Mouse (Mus musculus) heart, adult 2 months (tissue): ENCODE measurements around the gene Cdc42. TPM values are rescaled to one million over a fixed set of nuclear protein-coding genes. Genes with fewer than 3 reads are reported as not detected.

Source experiments
- DNase-seq, 2 experiments: peaks; one replicate each; pipeline ENCODE4 v3.0.0; 2021
- H3K27ac ChIP-seq: fragments of 200-600 bp; 2 replicates; pipeline ENCODE4 v1.8.1; 2022
- H3K27me3 ChIP-seq: fragments of 200-500 bp; 2 replicates; pipeline ENCODE4 v1.6.1; 2012; ENCODE audit warnings: mild to moderate bottlenecking, low read length, inconsistent platforms, mixed read lengths; ENCODE audit not compliant: control insufficient read depth, insufficient read depth
- H3K36me3 ChIP-seq: fragments of 200-500 bp; 2 replicates; pipeline ENCODE4 v1.6.1; 2012; ENCODE audit warnings: low read length, inconsistent platforms; ENCODE audit not compliant: control insufficient read depth, insufficient read depth
- H3K4me1 ChIP-seq: fragments of 200-500 bp; 2 replicates; pipeline ENCODE4 v1.6.1; 2011; ENCODE audit warnings: low read length; ENCODE audit not compliant: control insufficient read depth, insufficient read depth
- H3K4me3 ChIP-seq: fragments of 200-600 bp; 2 replicates; pipeline ENCODE4 v1.8.1; 2022
- H3K79me2 ChIP-seq: fragments of 200-500 bp; replicated peaks from 2 replicates; pipeline ENCODE4 v1.6.1; 2012; ENCODE audit warnings: mild to moderate bottlenecking, inconsistent platforms, low read length, moderate library complexity, mixed read lengths; ENCODE audit not compliant: control insufficient read depth, insufficient read depth
- H3K9ac ChIP-seq: fragments of 200-500 bp; 2 replicates; pipeline ENCODE4 v1.6.1; 2012; ENCODE audit warnings: low read depth, mild to moderate bottlenecking, control low read depth, inconsistent platforms, low read length, mixed read lengths
- CTCF ChIP-seq: fragments of 200-600 bp; IDR thresholded peaks from 2 replicates; pipeline ENCODE4 v1.8.1; 2022; ENCODE audit warnings: antibody characterized with exemption, mild to moderate bottlenecking, moderate library complexity
- EP300 ChIP-seq: fragments of 200-500 bp; IDR thresholded peaks from 2 replicates; pipeline ENCODE4 v1.6.1; 2011; ENCODE audit warnings: low read depth, low read length, control low read depth; ENCODE audit not compliant: insufficient read depth
- POLR2A ChIP-seq: fragments of 200-500 bp; IDR thresholded peaks from 2 replicates; pipeline ENCODE4 v1.6.1; 2011; ENCODE audit warnings: mild to moderate bottlenecking, low read depth, low read length, control low read depth; ENCODE audit not compliant: insufficient read depth
- WGBS: fragments of 180-500 bp; shearing (Covaris S2); methylation state at CpG from one replicate; pipeline ENCODE4 v1.1.7; 2018; 5-methylcytosine and 5-hydroxymethylcytosine counted together
- intact Hi-C: fragments of 180-260 bp; cut with DNase I; formaldehyde crosslinking; loops from one replicate; pipeline ENCODE4 v1.15.1; 2025
- polyA plus RNA-seq: library from polyadenylated mRNA; depleted of rRNA; stranded (reverse); fragments of >200 nt; gene quantifications from 2 replicates; pipeline ENCODE4 v1.2.3, GENCODE M21; 2012
- total RNA-seq, 2 experiments: library from RNA; stranded (reverse); gene quantifications; 2 replicates each; pipeline ENCODE4 v1.2.3; 2021

The Cdc42 gene
- total and polyA plus RNA-seq, 3 experiments: 68.4 to 137 (median 136) TPM

DNA sequence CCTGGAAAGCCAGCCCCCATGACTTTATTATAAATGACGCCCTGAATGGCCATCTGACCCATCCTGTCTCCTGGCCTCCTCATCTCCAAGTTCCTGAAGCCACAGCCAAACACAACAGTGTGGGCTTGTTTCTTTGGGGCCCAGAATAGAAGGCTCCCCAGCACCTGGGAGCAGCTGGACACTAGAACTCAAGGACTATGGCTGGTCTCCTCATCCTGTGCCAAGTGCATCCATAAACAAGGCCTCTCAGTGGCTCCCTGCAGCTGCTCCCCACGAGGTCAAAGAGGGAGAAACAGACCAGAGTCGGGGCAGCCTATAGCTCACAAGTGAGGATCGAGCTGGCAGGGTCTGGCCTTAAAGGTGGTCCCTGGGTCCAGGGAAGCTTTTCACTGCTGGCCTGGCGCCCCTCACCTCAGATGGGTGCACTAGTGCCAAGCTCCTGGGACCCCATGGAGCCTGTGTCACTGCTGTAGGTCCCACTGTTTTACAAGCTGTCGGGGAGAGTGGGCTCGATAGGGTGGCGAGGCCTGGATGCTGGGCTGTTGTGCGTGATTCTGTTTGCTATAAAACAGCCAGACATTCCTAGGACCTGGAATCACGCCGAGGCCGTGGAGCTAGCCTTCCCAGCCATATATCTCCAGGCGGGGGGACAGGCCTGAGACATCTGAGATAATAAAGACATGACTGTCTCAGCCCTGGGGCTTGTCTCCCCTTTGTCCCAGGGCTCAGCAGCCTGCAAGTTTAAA, 51.5 kb downstream of the Cdc42 start:
- Histone ChIP-seq H3K4me1 (no peaks in the 10 kb centered on the region), H3K79me2 (no peaks in the 10 kb centered on the region), H3K27ac (no peak overlapping the region), H3K36me3 (no peaks in the 10 kb centered on the region), H3K4me3 (no peak overlapping the region), H3K9ac (no peak overlapping the region), H3K27me3 (no peaks in the 10 kb centered on the region)
- no peak for DNase-seq
- intact Hi-C loops: no loop called here
- WGBS: 59% methylated on average over 13 of the region's 13 CpGs
- TF ChIP-seq POLR2A (no peak), CTCF (no peak), EP300 (no peak)

DNA sequence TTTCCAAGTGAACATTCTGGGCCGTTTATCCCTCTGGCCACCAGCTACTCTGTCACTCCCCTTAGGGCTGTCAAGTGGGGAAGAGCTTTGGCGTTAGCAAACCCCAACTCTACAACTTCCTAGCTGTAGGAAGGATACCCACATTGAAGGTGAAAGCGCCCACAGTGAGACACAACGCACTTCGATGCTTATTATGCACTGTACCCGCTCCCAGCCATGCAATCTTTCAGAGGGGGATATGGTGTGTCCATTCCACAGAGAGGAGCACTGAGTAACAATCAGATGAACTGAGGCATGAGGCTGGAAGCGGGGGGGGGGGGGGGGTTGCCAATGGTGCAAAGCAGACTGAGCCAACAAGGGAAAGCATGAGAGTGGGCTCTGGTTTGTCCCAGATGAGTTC, 52.5 kb downstream of the Cdc42 start:
- intact Hi-C loops: no loop called here
- H3K27me3 ChIP-seq: no peaks in the 10 kb centered on the region
- DNase-seq: no peak
- H3K79me2 ChIP-seq: no peaks in the 10 kb centered on the region
- H3K4me3 ChIP-seq: no peak overlapping the region
- WGBS: 88% methylated on average over 7 of the region's 7 CpGs
- no peak for TF ChIP-seq POLR2A
- no peaks in the 10 kb centered on the region for H3K36me3 ChIP-seq
- H3K27ac ChIP-seq: no peak overlapping the region
- H3K9ac ChIP-seq: no peak overlapping the region
- H3K4me1 ChIP-seq: no peaks in the 10 kb centered on the region

DNA sequence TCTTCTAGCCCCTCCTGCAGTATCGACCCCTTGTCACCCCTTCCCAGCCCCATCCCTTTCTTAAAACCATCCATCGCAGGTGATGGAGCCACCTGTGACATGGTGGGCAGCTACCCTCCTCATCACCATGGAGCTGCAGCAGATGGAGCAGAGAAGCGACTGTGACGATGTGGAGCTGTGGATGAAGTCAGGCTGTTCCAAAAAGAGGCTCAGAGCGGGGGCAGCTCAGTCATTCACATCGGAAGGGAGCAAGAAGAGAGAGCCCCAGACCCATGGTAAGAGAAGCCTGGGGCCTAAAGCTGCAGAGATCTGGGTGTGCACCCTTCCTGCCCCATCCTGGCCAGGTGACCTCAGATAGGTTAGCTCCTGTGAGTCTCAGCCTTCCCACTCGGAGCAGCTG, 53.4 kb downstream of the Cdc42 start:
- no peaks in the 10 kb centered on the region for H3K36me3 ChIP-seq
- no peaks in the 10 kb centered on the region for H3K4me1 ChIP-seq
- H3K27me3 ChIP-seq: no peaks in the 10 kb centered on the region
- 90% methylated on average over 7 of the region's 7 CpGs for WGBS
- H3K4me3 ChIP-seq: no peak overlapping the region
- H3K79me2 ChIP-seq: no peaks in the 10 kb centered on the region
- no peak overlapping the region for H3K27ac ChIP-seq
- TF ChIP-seq POLR2A (no peak), CTCF (no peak), EP300 (no peak)
- no peak overlapping the region for H3K9ac ChIP-seq
- intact Hi-C loops: no loop called here
- no peak for DNase-seq

DNA sequence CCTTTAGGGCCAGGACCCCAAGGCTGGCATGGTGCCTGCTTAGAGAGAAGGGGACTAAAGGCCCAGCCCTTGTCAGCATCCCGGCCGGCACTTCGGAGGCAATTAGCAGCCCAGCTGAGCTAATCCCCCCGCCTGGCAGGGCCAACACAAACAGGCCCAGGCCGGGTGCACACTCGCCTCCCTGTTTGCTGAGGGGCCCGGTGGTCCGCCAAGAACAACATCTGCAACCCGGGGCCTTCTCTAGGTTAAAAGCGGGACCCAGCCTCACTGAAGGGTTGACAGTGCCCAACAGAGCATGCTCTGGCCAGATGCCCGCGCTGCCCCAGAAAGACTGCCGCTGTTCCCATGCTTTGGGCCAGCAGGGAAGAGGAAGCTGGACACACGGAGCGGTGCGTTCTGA, 55.9 kb downstream of the Cdc42 start:
- Histone ChIP-seq H3K4me3 (no peak overlapping the region), H3K79me2 (no peaks in the 10 kb centered on the region), H3K36me3 (no peaks in the 10 kb centered on the region), H3K9ac (no peak overlapping the region), H3K27ac (no peak overlapping the region), H3K27me3 (no peaks in the 10 kb centered on the region), H3K4me1 (0 out of 2 replicates have a peak, but pooled peaks cover 2% of the 10 kb centered on the region)
- intact Hi-C loops: no loop called here
- no peak for TF ChIP-seq POLR2A
- TF ChIP-seq CTCF: no peak
- no peak for TF ChIP-seq EP300
- WGBS: 52% methylated on average over 16 of the region's 16 CpGs
- no peak for DNase-seq

DNA sequence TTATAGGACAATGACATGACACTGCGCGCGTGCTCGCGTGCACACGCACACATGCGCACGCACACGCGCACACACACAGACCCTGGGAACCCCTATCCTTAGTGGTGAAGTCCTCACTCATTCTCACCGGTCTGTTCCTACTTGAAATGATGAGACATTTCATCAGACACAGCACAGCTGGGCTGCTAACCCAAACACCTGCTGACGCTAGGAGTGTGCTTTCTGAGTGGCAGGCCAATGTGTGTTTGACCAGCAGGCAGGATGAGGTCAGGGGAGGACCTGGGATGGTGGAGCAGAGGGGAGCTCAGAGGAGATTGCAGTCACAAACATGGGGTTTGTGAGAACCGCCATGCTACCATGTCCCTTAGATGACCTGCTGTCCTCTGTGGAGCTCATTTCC, 57.3 kb downstream of the Cdc42 start:
- H3K27ac ChIP-seq: no peak overlapping the region
- DNase-seq: no peak
- intact Hi-C loops: no loop called here
- H3K9ac ChIP-seq: no peak overlapping the region
- 0 out of 2 replicates have a peak, but pooled peaks cover 2% of the 10 kb centered on the region for H3K4me1 ChIP-seq
- H3K4me3 ChIP-seq: no peak overlapping the region
- no peaks in the 10 kb centered on the region for H3K36me3 ChIP-seq
- 94% methylated on average over 13 of the region's 13 CpGs for WGBS
- TF ChIP-seq EP300 (no peak), POLR2A (no peak), CTCF (no peak)
- no peaks in the 10 kb centered on the region for H3K79me2 ChIP-seq
- H3K27me3 ChIP-seq: no peaks in the 10 kb centered on the region

DNA sequence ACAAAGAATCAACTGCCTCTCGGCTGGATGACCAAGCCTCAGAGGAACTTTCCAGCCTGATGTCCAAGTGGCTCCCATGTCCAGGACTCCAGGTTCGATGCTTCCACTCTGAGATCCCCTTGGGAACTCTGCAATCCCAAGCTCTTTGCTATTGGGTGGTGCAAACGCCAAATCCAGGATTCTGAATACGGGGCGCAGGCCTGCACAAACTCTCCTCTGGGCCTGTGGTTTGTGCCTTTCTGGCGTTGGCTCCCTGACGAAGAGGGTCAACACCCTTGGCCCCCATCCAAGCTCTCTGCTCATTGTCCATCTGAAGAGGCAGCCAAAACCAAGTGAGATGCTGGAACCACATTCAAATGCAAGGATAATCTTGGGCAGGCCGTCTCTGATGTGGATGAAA, 59.1 kb downstream of the Cdc42 start:
- Histone ChIP-seq H3K79me2 (no peaks in the 10 kb centered on the region), H3K27ac (peak overlapping the region; percentile 26), H3K9ac (no peak overlapping the region), H3K4me1 (0 out of 2 replicates have a peak, but pooled peaks cover 2% of the 10 kb centered on the region), H3K4me3 (no peak overlapping the region), H3K27me3 (no peaks in the 10 kb centered on the region), H3K36me3 (no peaks in the 10 kb centered on the region)
- intact Hi-C loops: no loop called here
- TF ChIP-seq CTCF (no peak), POLR2A (no peak), EP300 (no peak)
- WGBS: 43% methylated on average over 8 of the region's 8 CpGs
- peak; percentile 48 to 59 for DNase-seq
